Mouse (Mus musculus): ENCODE results near the gene Gm20388.

- TF ChIP-seq CTCF (IDR thresholded peaks at IDR 0.05; ENCODE audit: low read depth, low read length) (no peak), TAL1 (conservative IDR thresholded peaks at IDR 0.05; ENCODE audit: low read depth, low read length) (no peak)
Observed at GRCm38 (mm10) chr8:122419881-122420555, 2509.4 kb downstream of the Gm20388 start.

Measured in G1E (cell line).